Mouse (Mus musculus): ENCODE data around the gene Dnajc16. TPM values are rescaled to one million over a fixed set of nuclear protein-coding genes. Genes with fewer than 3 reads are reported as not detected.

The Dnajc16 gene
- polyA plus RNA-seq, 2 experiments = 3.2 to 11.9 TPM

- H3K36me3 ChIP-seq (ENCODE audit: control insufficient read depth, insufficient read depth, low read length) = peaks cover 72% of the 10 kb centered on the region
- no peaks in the 10 kb centered on the region for H3K9me3 ChIP-seq (ENCODE audit: control insufficient read depth, low read length)
- no peak overlapping the region for H3K9ac ChIP-seq (ENCODE audit: low read depth, low read length, severe bottlenecking)
- no peak overlapping the region for H3K27ac ChIP-seq (replicated peaks; ENCODE audit: low read depth, low read length)
- DNase-seq (ENCODE audit: low spot score) (no peak), ATAC-seq (ENCODE audit: low FRiP score, low read depth) (no peak)
- 93% methylated on average over 3 of the region's 3 CpGs for WGBS
- no peak for TF ChIP-seq POLR2A (IDR thresholded peaks at IDR 0.05; ENCODE audit: borderline replicate concordance, extremely low read depth, insufficient read depth, insufficient read length)
- no peak overlapping the region for H3K4me3 ChIP-seq (replicated peaks; ENCODE audit: low read length)
- H3K4me1 ChIP-seq (ENCODE audit: control insufficient read depth, insufficient read depth, low read length) = peaks cover 21% of the 10 kb centered on the region
- H3K27me3 ChIP-seq (ENCODE audit: control insufficient read depth, insufficient read depth, low read length) = no peaks in the 10 kb centered on the region
- H3K4me2 ChIP-seq (replicated peaks; ENCODE audit: low read depth, low read length, severe bottlenecking) = no peak overlapping the region
These were observed 25.7 kb downstream of the Dnajc16 start for GRCm38 (mm10) chr4:141765008-141765407.

GRCm38 (mm10) chr4:141763476-141763875 lies 27.3 kb downstream of the Dnajc16 start:
- Histone ChIP-seq H3K4me3 (replicated peaks; ENCODE audit: low read length) (no peak overlapping the region), H3K4me1 (ENCODE audit: control insufficient read depth, insufficient read depth, low read length) (peaks cover 21% of the 10 kb centered on the region), H3K27me3 (ENCODE audit: control insufficient read depth, insufficient read depth, low read length) (no peaks in the 10 kb centered on the region), H3K27ac (replicated peaks; ENCODE audit: low read depth, low read length) (no peak overlapping the region), H3K9ac (ENCODE audit: low read depth, low read length, severe bottlenecking) (no peak overlapping the region), H3K4me2 (replicated peaks; ENCODE audit: low read depth, low read length, severe bottlenecking) (no peak overlapping the region), H3K9me3 (ENCODE audit: control insufficient read depth, low read length) (no peaks in the 10 kb centered on the region), H3K36me3 (ENCODE audit: control insufficient read depth, insufficient read depth, low read length) (peaks cover 57% of the 10 kb centered on the region)
- DNase-seq (ENCODE audit: low spot score) = no peak
- WGBS = 93% methylated on average over 12 of the region's 12 CpGs
- no peak for ATAC-seq (ENCODE audit: low FRiP score, low read depth)
- TF ChIP-seq POLR2A (IDR thresholded peaks at IDR 0.05; ENCODE audit: borderline replicate concordance, extremely low read depth, insufficient read depth, insufficient read length) = no peak

GRCm38 (mm10) chr4:141762102-141762598 lies 28.6 kb downstream of the Dnajc16 start:
- Histone ChIP-seq H3K9me3 (ENCODE audit: control insufficient read depth, low read length) (no peaks in the 10 kb centered on the region), H3K4me3 (replicated peaks; ENCODE audit: low read length) (no peak overlapping the region), H3K36me3 (ENCODE audit: control insufficient read depth, insufficient read depth, low read length) (peaks cover 43% of the 10 kb centered on the region), H3K4me1 (ENCODE audit: control insufficient read depth, insufficient read depth, low read length) (peaks cover 12% of the 10 kb centered on the region), H3K27me3 (ENCODE audit: control insufficient read depth, insufficient read depth, low read length) (no peaks in the 10 kb centered on the region), H3K27ac (replicated peaks; ENCODE audit: low read depth, low read length) (no peak overlapping the region), H3K4me2 (replicated peaks; ENCODE audit: low read depth, low read length, severe bottlenecking) (no peak overlapping the region), H3K9ac (ENCODE audit: low read depth, low read length, severe bottlenecking) (no peak overlapping the region)
- DNase-seq (ENCODE audit: low spot score) = no peak
- WGBS = 95% methylated on average over 13 of the region's 13 CpGs
- TF ChIP-seq POLR2A (IDR thresholded peaks at IDR 0.05; ENCODE audit: borderline replicate concordance, extremely low read depth, insufficient read depth, insufficient read length) = no peak
- no peak for ATAC-seq (ENCODE audit: low FRiP score, low read depth)

GRCm38 (mm10) chr4:141760942-141761341 lies 29.8 kb downstream of the Dnajc16 start:
- DNase-seq (ENCODE audit: low spot score) (no peak), ATAC-seq (ENCODE audit: low FRiP score, low read depth) (no peak)
- Histone ChIP-seq H3K27ac (replicated peaks; ENCODE audit: low read depth, low read length) (no peak overlapping the region), H3K4me1 (ENCODE audit: control insufficient read depth, insufficient read depth, low read length) (no peaks in the 10 kb centered on the region), H3K4me2 (replicated peaks; ENCODE audit: low read depth, low read length, severe bottlenecking) (no peak overlapping the region), H3K36me3 (ENCODE audit: control insufficient read depth, insufficient read depth, low read length) (peaks cover 38% of the 10 kb centered on the region), H3K9ac (ENCODE audit: low read depth, low read length, severe bottlenecking) (no peak overlapping the region), H3K4me3 (replicated peaks; ENCODE audit: low read length) (no peak overlapping the region), H3K27me3 (ENCODE audit: control insufficient read depth, insufficient read depth, low read length) (no peaks in the 10 kb centered on the region), H3K9me3 (ENCODE audit: control insufficient read depth, low read length) (no peaks in the 10 kb centered on the region)
- 85% methylated on average over 4 of the region's 4 CpGs for WGBS
- no peak for TF ChIP-seq POLR2A (IDR thresholded peaks at IDR 0.05; ENCODE audit: borderline replicate concordance, extremely low read depth, insufficient read depth, insufficient read length)

- no peaks in the 10 kb centered on the region for H3K9me3 ChIP-seq (ENCODE audit: control insufficient read depth, low read length)
- H3K9ac ChIP-seq (ENCODE audit: low read depth, low read length, severe bottlenecking) = no peak overlapping the region
- no peak overlapping the region for H3K4me2 ChIP-seq (replicated peaks; ENCODE audit: low read depth, low read length, severe bottlenecking)
- 65% methylated on average over 6 of the region's 6 CpGs for WGBS
- no peaks in the 10 kb centered on the region for H3K4me1 ChIP-seq (ENCODE audit: control insufficient read depth, insufficient read depth, low read length)
- peaks cover 23% of the 10 kb centered on the region for H3K36me3 ChIP-seq (ENCODE audit: control insufficient read depth, insufficient read depth, low read length)
- H3K4me3 ChIP-seq (replicated peaks; ENCODE audit: low read length) = no peak overlapping the region
- TF ChIP-seq POLR2A (IDR thresholded peaks at IDR 0.05; ENCODE audit: borderline replicate concordance, extremely low read depth, insufficient read depth, insufficient read length) = no peak
- H3K27me3 ChIP-seq (ENCODE audit: control insufficient read depth, insufficient read depth, low read length) = no peaks in the 10 kb centered on the region
- no peak for ATAC-seq (ENCODE audit: low FRiP score, low read depth)
- DNase-seq (ENCODE audit: low spot score) = no peak
- H3K27ac ChIP-seq (replicated peaks; ENCODE audit: low read depth, low read length) = no peak overlapping the region
These were observed 31.7 kb downstream of the Dnajc16 start for GRCm38 (mm10) chr4:141758874-141759542.

Measured in limb, embryonic 14.5 days (tissue).